8 mouse cellular contexts compared by ENCODE assay signal in the genomic region with DNA sequence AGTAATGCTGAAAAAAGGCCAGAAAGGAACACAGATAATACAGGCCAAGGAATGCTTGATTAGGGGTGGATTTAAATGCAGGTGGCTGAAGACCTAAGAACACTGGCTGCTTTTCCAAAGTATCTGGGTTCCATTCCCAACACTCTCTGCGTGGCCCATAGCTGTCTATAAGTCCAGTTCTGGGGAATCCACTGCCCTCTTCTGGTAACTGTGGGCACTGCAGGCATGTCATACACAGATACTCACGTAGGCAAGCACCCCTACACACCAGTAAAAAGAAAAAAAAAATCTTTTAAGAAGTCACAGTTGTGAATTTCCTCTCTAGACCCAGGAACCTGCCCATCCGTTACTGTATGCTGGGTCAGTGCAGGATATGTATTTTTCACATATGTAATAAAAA.
DNase-seq lines count a peak whose midpoint lies in the region; ATAC-seq and TF ChIP-seq lines count a peak whose summit lies in the region.

No protein-coding gene starts in this region.

- peak; percentile 69 for TF ChIP-seq CTCF in heart, adult 2 months (IDR thresholded peaks at IDR 0.05)
- peak; percentile 71 for TF ChIP-seq CTCF in Patski (IDR thresholded peaks at IDR 0.05)
- peak; percentile 54 for TF ChIP-seq CTCF in lung, embryonic 14.5 days (IDR thresholded peaks at IDR 0.05; ENCODE audit: low read depth)
- peak; percentile 71 for TF ChIP-seq CTCF in stomach, postnatal 0 days (IDR thresholded peaks at IDR 0.05; ENCODE audit: low read depth)

- TF ChIP-seq EP300 in heart, adult 2 months (IDR thresholded peaks at IDR 0.05; ENCODE audit: insufficient read depth, low read depth, low read length) = 0 out of 2 replicates have a peak, but pooled peaks have one; percentile 7
- no peak for TF ChIP-seq EP300 in stomach, postnatal 0 days (optimal IDR thresholded peaks at IDR 0.05)

- no peak overlapping the region for H3K9ac ChIP-seq in heart, adult 2 months (ENCODE audit: low read depth, low read length)
- H3K9ac ChIP-seq in lung, embryonic 14.5 days = no peak overlapping the region
- no peak overlapping the region for H3K9ac ChIP-seq in stomach, postnatal 0 days (ENCODE audit: low read length)
- H3K9ac ChIP-seq in intestine, embryonic 15.5 days = no peak overlapping the region

- WGBS in heart, adult 2 months = 96% methylated on average over 3 of the region's 3 CpGs
- WGBS in heart, embryonic 10.5 days = 94% methylated on average over 3 of the region's 3 CpGs
- WGBS in lung, embryonic 14.5 days = 94% methylated on average over 3 of the region's 3 CpGs
- WGBS in stomach, postnatal 0 days = 94% methylated on average over 3 of the region's 3 CpGs
- 97% methylated on average over 3 of the region's 3 CpGs for WGBS in intestine, embryonic 15.5 days

- DNase-seq in heart, adult 2 months = peak; percentile 28 to 53
- no peak for DNase-seq in heart, embryonic 10.5 days (ENCODE audit: low spot score)
- peak; percentile 80 for DNase-seq in 416B (ENCODE audit: low read depth)
- DNase-seq in Patski (ENCODE audit: low read depth, low spot score) = no peak
- peak; percentile 65 for DNase-seq in lung, embryonic 14.5 days
- DNase-seq in stomach, postnatal 0 days (ENCODE audit: low spot score) = peak; percentile 67

- intact Hi-C loops in heart, adult 2 months (cut with DNase I) = no loop called here

- H3K9me3 ChIP-seq in heart, embryonic 10.5 days = no peaks in the 10 kb centered on the region
- no peaks in the 10 kb centered on the region for H3K9me3 ChIP-seq in lung, embryonic 14.5 days (ENCODE audit: low read depth, low read length)
- H3K9me3 ChIP-seq in stomach, postnatal 0 days (ENCODE audit: control insufficient read depth, low read length) = no peaks in the 10 kb centered on the region
- H3K9me3 ChIP-seq in intestine, embryonic 15.5 days = no peaks in the 10 kb centered on the region

- TF ChIP-seq POLR2A in heart, adult 2 months (IDR thresholded peaks at IDR 0.05; ENCODE audit: insufficient read depth, low read depth, low read length) = no peak

- H3K4me3 ChIP-seq in heart, adult 2 months = no peak overlapping the region
- no peak overlapping the region for H3K4me3 ChIP-seq in heart, embryonic 10.5 days
- H3K4me3 ChIP-seq in lung, embryonic 14.5 days (ENCODE audit: low read depth, low read length) = no peak overlapping the region
- H3K4me3 ChIP-seq in stomach, postnatal 0 days (ENCODE audit: low read depth, low read length) = no peak overlapping the region
- no peak overlapping the region for H3K4me3 ChIP-seq in intestine, embryonic 15.5 days (replicated peaks)

- in situ Hi-C loops in Patski (cut with MboI; ENCODE audit: low pct_unique_long_range_greater_than_20kb) = no loop called here

- H3K27me3 ChIP-seq in heart, adult 2 months (ENCODE audit: control insufficient read depth, insufficient read depth, low read length) = no peaks in the 10 kb centered on the region
- H3K27me3 ChIP-seq in heart, embryonic 10.5 days (ENCODE audit: insufficient read depth, poor library complexity, severe bottlenecking) = no peaks in the 10 kb centered on the region
- H3K27me3 ChIP-seq in Patski = no peaks in the 10 kb centered on the region
- no peaks in the 10 kb centered on the region for H3K27me3 ChIP-seq in lung, embryonic 14.5 days (ENCODE audit: insufficient read depth, low read length)
- no peaks in the 10 kb centered on the region for H3K27me3 ChIP-seq in stomach, postnatal 0 days (ENCODE audit: control insufficient read depth, insufficient read depth, low read length)
- no peaks in the 10 kb centered on the region for H3K27me3 ChIP-seq in intestine, embryonic 15.5 days (replicated peaks)

- no peak overlapping the region for H3K4me2 ChIP-seq in lung, embryonic 14.5 days
- no peak overlapping the region for H3K4me2 ChIP-seq in stomach, postnatal 0 days (replicated peaks; ENCODE audit: low read depth)
- no peak overlapping the region for H3K4me2 ChIP-seq in intestine, embryonic 15.5 days (replicated peaks)

- H3K36me3 ChIP-seq in heart, adult 2 months (ENCODE audit: control insufficient read depth, insufficient read depth, low read length) = peaks cover 9% of the 10 kb centered on the region
- no peaks in the 10 kb centered on the region for H3K36me3 ChIP-seq in heart, embryonic 10.5 days
- H3K36me3 ChIP-seq in lung, embryonic 14.5 days (ENCODE audit: insufficient read depth) = no peaks in the 10 kb centered on the region
- no peaks in the 10 kb centered on the region for H3K36me3 ChIP-seq in stomach, postnatal 0 days (ENCODE audit: control insufficient read depth, insufficient read depth, low read length)
- no peaks in the 10 kb centered on the region for H3K36me3 ChIP-seq in intestine, embryonic 15.5 days

- POLR2A ChIA-PET in Patski (lab: Charles Lee) = no interaction called here

- CTCF ChIA-PET in Patski (lab: Charles Lee) = interaction anchor here (3.2 kb wide), 1 partner anchor 22 kb away, joined by 16 read pairs; no protein-coding TSS in a partner anchor

- H3K27ac ChIP-seq in heart, adult 2 months = no peak overlapping the region
- no peak overlapping the region for H3K27ac ChIP-seq in heart, embryonic 10.5 days
- H3K27ac ChIP-seq in lung, embryonic 14.5 days (ENCODE audit: low read depth) = no peak overlapping the region
- H3K27ac ChIP-seq in stomach, postnatal 0 days (replicated peaks) = no peak overlapping the region
- H3K27ac ChIP-seq in intestine, embryonic 15.5 days = no peak overlapping the region

- peaks cover 18% of the 10 kb centered on the region for H3K4me1 ChIP-seq in heart, adult 2 months (ENCODE audit: control insufficient read depth, insufficient read depth, low read length)
- H3K4me1 ChIP-seq in heart, embryonic 10.5 days = peaks cover 40% of the 10 kb centered on the region
- H3K4me1 ChIP-seq in lung, embryonic 14.5 days (ENCODE audit: insufficient read depth) = peaks cover 9% of the 10 kb centered on the region; the same call in 1 of the 2 replicates
- peaks cover 2% of the 10 kb centered on the region; the same call in 1 of the 2 replicates for H3K4me1 ChIP-seq in stomach, postnatal 0 days (replicated peaks; ENCODE audit: control insufficient read depth, insufficient read depth)
- peaks cover 13% of the 10 kb centered on the region for H3K4me1 ChIP-seq in intestine, embryonic 15.5 days (replicated peaks)

- ATAC-seq in Patski = no peak
- ATAC-seq in common myeloid progenitor, adult 5-6 weeks (replicated peaks; ENCODE audit: low read depth, poor library complexity, severe bottlenecking) = peak; percentile 64
- no peak for ATAC-seq in lung, embryonic 14.5 days (ENCODE audit: insufficient read depth)
- ATAC-seq in stomach, postnatal 0 days (ENCODE audit: low FRiP score, low TSS enrichment) = no peak
- ATAC-seq in intestine, embryonic 15.5 days = no peak

- 0 out of 2 replicates have a peak, but pooled peaks cover 1% of the 10 kb centered on the region for H3K79me2 ChIP-seq in heart, adult 2 months (replicated peaks; ENCODE audit: control insufficient read depth, insufficient read depth, low read length)

Comparison
In these comparisons a context has a peak if more than half of its experiments do, and no peak if none do; other contexts are left out.
1. DNase-seq: peak in heart, adult 2 months (2 of 2), 416B (single experiment), lung, embryonic 14.5 days (single experiment) and stomach, postnatal 0 days (single experiment); none in heart, embryonic 10.5 days (single experiment) and Patski (single experiment).
2. Peak in every context shown above with its lines, with median percentiles within 50 percentile points of each other: CTCF ChIP-seq.